Mouse (Mus musculus) neural tube, embryonic 13.5 days (tissue): ENCODE measurements around the gene H1foo. TPM values are rescaled to one million over a fixed set of nuclear protein-coding genes. Genes with fewer than 3 reads are reported as not detected.

Source experiments
- ATAC-seq: fragments of 200-750 bp; cut with Nextera tagmentation; 2 replicates; pipeline ENCODE4 v1.8.0; 2017; ENCODE audit warnings: low read depth, mild to moderate bottlenecking, moderate TSS enrichment, moderate library complexity
- H3K27ac ChIP-seq: fragments of 300-500 bp; sonication (generic); replicated peaks from 2 replicates; pipeline ENCODE4 v1.5.1; 2015; ENCODE audit warnings: moderate library complexity, mild to moderate bottlenecking, inconsistent platforms
- H3K27me3 ChIP-seq: fragments of 300-500 bp; sonication (generic); 2 replicates; pipeline ENCODE4 v1.6.1; 2015; ENCODE audit warnings: mild to moderate bottlenecking, inconsistent platforms
- H3K36me3 ChIP-seq: fragments of 300-500 bp; sonication (generic); 2 replicates; pipeline ENCODE4 v1.6.1; 2015; ENCODE audit warnings: mild to moderate bottlenecking, inconsistent platforms
- H3K4me1 ChIP-seq: fragments of 300-500 bp; sonication (generic); replicated peaks from 2 replicates; pipeline ENCODE4 v1.6.1; 2015; ENCODE audit warnings: inconsistent platforms
- H3K4me2 ChIP-seq: fragments of 300-500 bp; sonication (generic); 2 replicates; pipeline ENCODE4 v1.6.1; 2015; ENCODE audit warnings: inconsistent platforms, mild to moderate bottlenecking, moderate library complexity
- H3K4me3 ChIP-seq: fragments of 300-500 bp; sonication (generic); 2 replicates; pipeline ENCODE4 v1.5.1; 2015; ENCODE audit warnings: mild to moderate bottlenecking, inconsistent platforms
- H3K9ac ChIP-seq: fragments of 300-500 bp; sonication (generic); 2 replicates; pipeline ENCODE4 v1.6.1; 2015; ENCODE audit warnings: moderate library complexity, mild to moderate bottlenecking, inconsistent platforms
- H3K9me3 ChIP-seq: fragments of 300-500 bp; sonication (generic); 2 replicates; pipeline ENCODE4 v1.6.1; 2016; ENCODE audit warnings: inconsistent platforms
- WGBS: fragments of 180-500 bp; shearing (Covaris S2); methylation state at CpG from one replicate; pipeline ENCODE4 v1.1.7; 2015; 5-methylcytosine and 5-hydroxymethylcytosine counted together
- polyA plus RNA-seq: library from polyadenylated mRNA; unstranded; fragments of >200 nt; fragmentation: Nextera tagmentation; extraction: Ambion mirVana; gene quantifications from 2 replicates; pipeline ENCODE4 v1.2.1, GENCODE M21; 2015

Gene H1foo
- polyA plus RNA-seq, 1 experiment from 2014 or later, result not detected

- no peak overlapping the region for H3K4me3 ChIP-seq
- H3K4me1 ChIP-seq, result peaks cover 30% of the 10 kb centered on the region
- no peaks in the 10 kb centered on the region for H3K27me3 ChIP-seq
- H3K9me3 ChIP-seq, result no peaks in the 10 kb centered on the region
- no peak overlapping the region for H3K4me2 ChIP-seq
- H3K36me3 ChIP-seq, result no peaks in the 10 kb centered on the region
- H3K27ac ChIP-seq, result no peak overlapping the region
- no peak overlapping the region for H3K9ac ChIP-seq
- ATAC-seq, result no peak
- WGBS, result 72% methylated on average over 8 of the region's 8 CpGs
These were observed 33.9 kb downstream of the H1foo start for GRCm38 (mm10) chr6:115978596-115978995.

GRCm38 (mm10) chr6:115982889-115983288 is 38.2 kb downstream of the H1foo start:
- no peak overlapping the region for H3K4me2 ChIP-seq
- no peak for ATAC-seq
- no peak overlapping the region for H3K27ac ChIP-seq
- no peak overlapping the region for H3K4me3 ChIP-seq
- no peaks in the 10 kb centered on the region for H3K36me3 ChIP-seq
- peaks cover 54% of the 10 kb centered on the region for H3K4me1 ChIP-seq
- H3K9ac ChIP-seq, result no peak overlapping the region
- H3K27me3 ChIP-seq, result no peaks in the 10 kb centered on the region
- WGBS, result 49% methylated on average over 7 of the region's 7 CpGs
- H3K9me3 ChIP-seq, result no peaks in the 10 kb centered on the region

GRCm38 (mm10) chr6:115983306-115984038 is 38.7 kb downstream of the H1foo start:
- 24% methylated on average over 12 of the region's 12 CpGs for WGBS
- H3K9me3 ChIP-seq, result no peaks in the 10 kb centered on the region
- H3K4me2 ChIP-seq, result no peak overlapping the region
- peaks cover 51% of the 10 kb centered on the region for H3K4me1 ChIP-seq
- 0 out of 2 replicates have a peak overlapping the region, but pooled peaks have one; percentile 12 for H3K9ac ChIP-seq
- H3K36me3 ChIP-seq, result no peaks in the 10 kb centered on the region
- ATAC-seq, result no peak
- no peaks in the 10 kb centered on the region for H3K27me3 ChIP-seq
- H3K27ac ChIP-seq, result 0 out of 2 replicates have a peak overlapping the region, but pooled peaks have one; percentile 38
- H3K4me3 ChIP-seq, result no peak overlapping the region

DNA sequence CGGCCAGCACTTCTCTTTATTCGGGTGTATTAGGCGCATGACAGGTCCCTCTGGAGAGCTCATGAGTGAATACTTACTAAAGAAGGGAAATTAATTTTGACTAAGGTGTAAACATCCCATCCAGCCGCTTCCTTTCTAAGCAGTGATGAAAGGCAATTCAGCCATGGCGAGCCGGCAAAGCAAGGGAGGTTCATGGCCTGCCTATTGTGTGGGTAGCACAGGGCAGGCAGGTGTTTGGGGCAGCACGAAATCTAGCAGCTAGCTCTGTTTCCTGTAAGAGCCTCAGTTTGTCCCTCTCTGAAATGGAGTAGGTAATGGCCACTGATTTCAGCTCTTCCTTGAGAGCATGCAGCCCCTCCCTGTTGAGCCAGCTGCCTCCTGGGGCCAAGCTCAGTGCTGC is 39.8 kb downstream of the H1foo start:
- Histone ChIP-seq H3K4me1 (peaks cover 55% of the 10 kb centered on the region), H3K27ac (0 out of 2 replicates have a peak overlapping the region, but pooled peaks have one; percentile 65), H3K36me3 (no peaks in the 10 kb centered on the region), H3K27me3 (no peaks in the 10 kb centered on the region), H3K9ac (no peak overlapping the region; the same call in 1 of the 2 replicates), H3K4me3 (no peak overlapping the region), H3K4me2 (no peak overlapping the region), H3K9me3 (no peaks in the 10 kb centered on the region)
- no peak for ATAC-seq
- WGBS, result 46% methylated on average over 7 of the region's 7 CpGs

- Histone ChIP-seq H3K4me1 (peaks cover 59% of the 10 kb centered on the region), H3K9ac (peak overlapping the region; percentile 49; the same call in 1 of the 2 replicates), H3K9me3 (no peaks in the 10 kb centered on the region), H3K27ac (peak overlapping the region; percentile 65), H3K4me3 (no peak overlapping the region), H3K36me3 (no peaks in the 10 kb centered on the region), H3K4me2 (no peak overlapping the region), H3K27me3 (0 out of 2 replicates have a peak, but pooled peaks cover 3% of the 10 kb centered on the region)
- ATAC-seq, result no peak
- 67% methylated on average over 9 of the region's 9 CpGs for WGBS
These were observed 40.9 kb downstream of the H1foo start for GRCm38 (mm10) chr6:115985622-115986021.

DNA sequence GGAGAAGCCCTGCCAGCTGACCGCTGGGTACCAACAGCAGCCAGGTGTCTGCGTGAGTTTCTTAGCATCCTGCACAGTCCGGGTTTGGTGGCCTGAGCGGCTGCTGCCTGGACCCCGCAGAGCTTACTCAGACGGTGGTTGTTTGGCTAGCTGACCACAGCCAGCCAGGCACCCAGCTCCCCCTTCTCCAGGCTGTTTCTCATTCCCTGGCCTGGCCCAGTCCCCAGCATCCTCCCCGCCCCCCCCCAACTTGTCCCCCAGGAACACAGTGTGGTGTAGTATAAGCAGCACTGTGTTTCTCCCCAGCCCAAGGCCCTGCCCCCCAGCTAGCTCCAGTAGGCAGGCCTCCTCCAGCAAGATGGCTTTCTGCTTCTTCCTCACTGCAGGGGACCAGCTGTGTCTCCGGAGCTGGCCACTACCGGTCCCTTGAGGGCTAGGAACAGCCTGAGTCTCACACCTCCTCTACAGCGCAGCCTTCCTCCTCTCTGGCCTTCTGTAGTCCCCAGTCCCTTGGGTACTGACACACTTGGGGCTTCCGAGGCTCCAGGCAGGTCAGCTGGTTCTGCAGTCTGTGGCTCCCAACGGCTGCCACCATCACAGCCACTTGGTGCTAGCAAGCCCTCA is 41.8 kb downstream of the H1foo start:
- peak overlapping the region; percentile 49 for H3K9ac ChIP-seq
- no peaks in the 10 kb centered on the region for H3K9me3 ChIP-seq
- peaks cover 11% of the 10 kb centered on the region for H3K27me3 ChIP-seq
- peak overlapping the region; percentile 26 for H3K4me2 ChIP-seq
- H3K36me3 ChIP-seq, result no peaks in the 10 kb centered on the region
- peak; percentile 30; the same call in 1 of the 2 replicates for ATAC-seq
- WGBS, result 50% methylated on average over 12 of the region's 12 CpGs
- peak overlapping the region; percentile 65 for H3K27ac ChIP-seq
- no peak overlapping the region for H3K4me3 ChIP-seq
- H3K4me1 ChIP-seq, result peaks cover 65% of the 10 kb centered on the region

GRCm38 (mm10) chr6:115987096-115987747 is 42.5 kb downstream of the H1foo start:
- H3K4me2 ChIP-seq, result peak overlapping the region; percentile 26
- H3K27ac ChIP-seq, result peak overlapping the region; percentile 65
- ATAC-seq, result peak; percentile 8; the same call in 1 of the 2 replicates
- no peak overlapping the region for H3K4me3 ChIP-seq
- H3K4me1 ChIP-seq, result peaks cover 72% of the 10 kb centered on the region
- peak overlapping the region; percentile 49 for H3K9ac ChIP-seq
- H3K36me3 ChIP-seq, result no peaks in the 10 kb centered on the region
- H3K9me3 ChIP-seq, result no peaks in the 10 kb centered on the region
- H3K27me3 ChIP-seq, result peaks cover 18% of the 10 kb centered on the region
- WGBS, result 33% methylated on average over 9 of the region's 9 CpGs

DNA sequence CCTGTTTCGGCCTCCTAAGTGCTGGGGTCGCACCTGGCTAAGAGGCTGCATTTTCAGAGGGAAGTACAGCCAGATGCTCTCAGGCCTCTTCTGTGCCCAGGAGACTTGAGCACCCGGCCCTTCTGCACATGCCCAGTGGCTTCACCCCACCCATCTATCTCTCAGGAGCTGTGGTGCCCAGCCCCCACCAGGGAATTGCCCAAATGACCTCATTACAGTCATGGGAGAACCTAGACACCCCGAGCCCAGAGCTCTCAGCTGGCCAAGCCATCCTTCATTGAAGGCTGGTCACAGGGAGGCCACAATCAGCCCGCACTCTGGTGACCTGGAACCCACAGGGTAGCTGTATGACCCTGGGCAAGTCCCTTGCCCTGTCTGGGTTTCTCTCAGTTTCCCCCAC is 44.3 kb downstream of the H1foo start:
- 0 out of 2 replicates have a peak overlapping the region, but pooled peaks have one; percentile 26 for H3K9ac ChIP-seq
- H3K36me3 ChIP-seq, result no peaks in the 10 kb centered on the region
- H3K4me1 ChIP-seq, result peaks cover 72% of the 10 kb centered on the region
- peak overlapping the region; percentile 82; the same call in 1 of the 2 replicates for H3K4me2 ChIP-seq
- H3K9me3 ChIP-seq, result no peaks in the 10 kb centered on the region
- H3K4me3 ChIP-seq, result no peak overlapping the region
- ATAC-seq, result no peak
- H3K27ac ChIP-seq, result no peak overlapping the region
- H3K27me3 ChIP-seq, result peaks cover 36% of the 10 kb centered on the region
- WGBS, result 70% methylated on average over 5 of the region's 5 CpGs

- Histone ChIP-seq H3K4me1 (peaks cover 73% of the 10 kb centered on the region), H3K36me3 (no peaks in the 10 kb centered on the region)
- WGBS, result 62% methylated on average over 4 of the region's 4 CpGs
These were observed 44.9 kb downstream of the H1foo start for GRCm38 (mm10) chr6:115989607-115990006.

GRCm38 (mm10) chr6:115990056-115990455 is 45.3 kb downstream of the H1foo start:
- Histone ChIP-seq H3K36me3 (no peaks in the 10 kb centered on the region), H3K4me3 (peak overlapping the region; percentile 8; the same call in 1 of the 2 replicates), H3K4me1 (peaks cover 72% of the 10 kb centered on the region), H3K9me3 (no peaks in the 10 kb centered on the region), H3K27me3 (peaks cover 41% of the 10 kb centered on the region), H3K4me2 (peak overlapping the region; percentile 82), H3K27ac (no peak overlapping the region), H3K9ac (0 out of 2 replicates have a peak overlapping the region, but pooled peaks have one; percentile 60)
- 84% methylated on average over 3 of the region's 3 CpGs for WGBS
- no peak for ATAC-seq

More at GRCm38 (mm10) chr6:115989607-115990006, 44.9 kb downstream of the H1foo start:
- Histone ChIP-seq H3K9ac (0 out of 2 replicates have a peak overlapping the region, but pooled peaks have one; percentile 26), H3K4me3 (peak overlapping the region; percentile 8; the same call in 1 of the 2 replicates), H3K27ac (no peak overlapping the region), H3K9me3 (no peaks in the 10 kb centered on the region), H3K27me3 (peaks cover 41% of the 10 kb centered on the region), H3K4me2 (peak overlapping the region; percentile 82)
- no peak for ATAC-seq

- Histone ChIP-seq H3K4me3 (peak overlapping the region; percentile 53; the same call in 1 of the 2 replicates), H3K4me2 (peak overlapping the region; percentile 82), H3K27ac (no peak overlapping the region), H3K9ac (peak overlapping the region; percentile 60), H3K27me3 (peaks cover 42% of the 10 kb centered on the region), H3K4me1 (peaks cover 71% of the 10 kb centered on the region), H3K9me3 (no peaks in the 10 kb centered on the region), H3K36me3 (no peaks in the 10 kb centered on the region)
- WGBS, result 88% methylated on average over 9 of the region's 9 CpGs
- no peak for ATAC-seq
These were observed 45.7 kb downstream of the H1foo start for GRCm38 (mm10) chr6:115990479-115990878.
